Mouse (Mus musculus) ES-E14 (cell line): ENCODE measurements around the gene Vegfd.

ENCODE experiments used
- CHD2 ChIP-seq: IDR thresholded peaks from 2 replicates; pipeline ENCODE4 v1.6.1; 2014; ENCODE audit warnings: mild to moderate bottlenecking, low read depth, low read length, inconsistent platforms
- ZNF384 ChIP-seq: IDR thresholded peaks from 2 replicates; pipeline ENCODE4 v1.6.1; 2012; ENCODE audit warnings: low read depth, low read length, inconsistent platforms

GRCm38 (mm10) chrX:164449201-164449600, 76.0 kb downstream of the Vegfd start:
- TF ChIP-seq CHD2 = no peak
- no peak for TF ChIP-seq ZNF384
